Mouse (Mus musculus) urinary bladder, adult 2 months (tissue): ENCODE measurements around the gene Ssh1. TPM values are rescaled to one million over a fixed set of nuclear protein-coding genes. Genes with fewer than 3 reads are reported as not detected.

ENCODE experiments used
- DNase-seq: peaks from one replicate; pipeline ENCODE4 v3.0.0; 2022; ENCODE audit warnings: low spot score
- polyA plus RNA-seq: library from polyadenylated mRNA; depleted of rRNA; stranded (reverse); fragments of >200 nt; gene quantifications from 2 replicates; pipeline ENCODE4 v1.2.3, GENCODE M21; 2012

Gene Ssh1
- polyA plus RNA-seq, 1 experiment: 9.3 TPM

DNA sequence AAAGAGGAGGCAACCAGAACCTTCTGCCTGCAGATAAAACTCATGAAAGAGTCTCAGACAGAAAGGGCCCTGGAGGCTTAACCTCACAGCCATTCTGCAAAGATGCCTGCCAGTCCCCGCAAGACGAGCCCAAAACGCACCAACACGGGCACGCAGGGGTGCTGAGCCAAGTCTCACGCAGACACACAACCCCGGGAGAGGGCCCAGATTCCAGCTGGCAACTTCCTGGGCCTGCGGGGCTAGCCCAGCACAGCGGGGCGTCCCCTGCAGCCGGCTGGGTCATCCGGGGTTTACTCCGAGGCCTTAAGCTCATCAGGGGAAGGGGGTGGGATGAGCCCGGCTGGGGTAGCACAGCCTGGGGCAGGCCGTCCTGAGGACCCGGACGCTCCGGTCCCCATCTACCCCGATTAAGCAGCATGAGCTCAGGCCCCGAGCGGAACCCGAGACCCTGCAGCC, 635 bp downstream of the Ssh1 start:
- DNase-seq: peak; percentile 58

DNA sequence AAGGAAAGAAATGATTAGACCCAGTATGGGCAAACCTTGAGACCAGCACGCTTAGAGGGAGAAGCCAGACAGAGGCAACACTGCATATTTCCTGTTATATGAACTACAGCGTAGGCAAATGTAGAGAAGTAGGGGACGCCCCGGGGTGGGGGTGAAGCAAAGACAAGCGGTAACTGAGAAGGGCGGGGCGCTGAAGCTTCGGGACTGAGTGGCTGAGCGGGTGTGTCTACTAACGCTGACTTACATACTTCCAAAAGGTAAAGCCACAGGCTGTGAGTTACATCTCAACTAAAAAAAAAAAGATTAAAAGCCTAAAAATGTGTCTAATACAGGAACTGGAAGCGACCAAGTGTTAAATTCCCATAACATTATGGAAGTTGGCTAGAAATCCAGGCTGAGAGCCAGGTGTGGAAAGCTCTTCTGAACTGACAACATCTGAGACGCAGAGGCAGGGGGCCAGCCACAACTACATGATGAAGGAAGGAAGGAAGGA, 1.3 kb downstream of the Ssh1 start:
- no peak for DNase-seq

GRCm38 (mm10) chr5:113991141-113991540, 2.6 kb downstream of the Ssh1 start:
- DNase-seq: no peak

- DNase-seq: no peak
These were observed 3.1 kb downstream of the Ssh1 start for GRCm38 (mm10) chr5:113990593-113990992.

DNA sequence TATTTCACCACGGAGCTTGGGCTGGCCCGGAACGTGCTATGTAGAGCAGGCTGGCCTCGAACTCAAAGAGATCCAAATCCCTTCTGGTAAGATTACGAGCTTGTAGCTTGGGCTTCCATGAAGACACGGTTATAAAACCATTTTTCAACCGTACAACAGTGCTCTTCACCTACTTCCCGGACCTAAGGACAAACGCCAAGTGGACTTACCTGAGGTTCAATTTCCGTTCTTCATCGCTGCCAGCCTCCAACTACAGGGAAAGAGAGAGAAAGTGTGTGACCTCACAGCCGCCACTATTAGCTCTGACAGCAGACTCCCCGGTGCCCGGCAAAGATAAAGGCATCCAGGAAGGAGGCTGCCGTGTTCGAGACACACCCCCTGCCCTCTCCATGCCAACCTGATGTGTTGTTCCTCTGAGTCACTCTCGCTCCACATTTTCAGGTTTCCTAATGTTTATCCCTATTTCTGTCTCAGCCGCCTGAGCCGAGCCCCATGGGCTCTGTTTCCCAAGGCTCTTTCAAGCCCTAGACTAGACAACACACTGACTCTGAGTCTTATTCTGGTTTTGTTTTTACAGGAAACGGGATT, 4.2 kb downstream of the Ssh1 start:
- no peak for DNase-seq

DNA sequence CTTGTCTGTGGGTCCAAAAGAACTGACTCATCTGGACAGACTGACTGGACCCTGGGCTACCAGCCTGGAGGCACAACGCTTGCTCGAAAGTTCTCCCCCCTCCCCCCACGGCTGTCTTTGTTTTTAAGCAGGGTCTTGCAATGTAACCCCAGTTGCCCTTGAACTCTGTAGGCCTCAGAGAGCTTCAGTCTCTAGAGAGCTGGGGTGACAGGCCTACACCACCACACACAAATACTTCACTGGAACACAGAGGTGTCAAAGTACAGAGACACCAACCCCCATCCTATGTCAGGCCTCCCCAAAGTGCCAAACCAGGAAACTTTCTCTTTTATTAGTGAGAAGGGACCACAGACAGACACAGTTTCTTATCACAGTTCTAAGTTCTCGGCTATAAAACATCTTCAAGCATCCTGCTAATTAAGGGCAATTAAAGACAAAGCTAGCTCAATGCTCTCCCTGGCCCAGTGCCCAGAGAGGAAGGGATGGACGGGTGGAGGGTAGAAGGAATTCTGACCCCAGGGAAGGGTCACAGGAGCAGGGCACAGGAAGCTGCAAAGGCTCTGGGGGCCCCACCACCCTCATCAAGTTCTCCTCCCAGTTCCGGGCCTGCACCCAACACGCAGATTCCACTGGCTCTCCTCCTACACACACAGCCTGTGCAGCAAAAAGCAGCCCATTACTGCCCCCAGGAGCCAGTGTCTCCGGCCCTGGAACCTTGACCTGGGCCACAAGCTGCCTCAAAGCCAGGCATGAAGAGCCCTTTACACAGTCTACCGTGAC, 7.3 kb downstream of the Ssh1 start:
- no peak for DNase-seq

GRCm38 (mm10) chr5:113985737-113986136, 8.0 kb downstream of the Ssh1 start:
- DNase-seq: no peak

GRCm38 (mm10) chr5:113984025-113984740, 9.5 kb downstream of the Ssh1 start:
- DNase-seq: no peak

- DNase-seq: no peak
These were observed 10.2 kb downstream of the Ssh1 start for GRCm38 (mm10) chr5:113983541-113983940.

DNA sequence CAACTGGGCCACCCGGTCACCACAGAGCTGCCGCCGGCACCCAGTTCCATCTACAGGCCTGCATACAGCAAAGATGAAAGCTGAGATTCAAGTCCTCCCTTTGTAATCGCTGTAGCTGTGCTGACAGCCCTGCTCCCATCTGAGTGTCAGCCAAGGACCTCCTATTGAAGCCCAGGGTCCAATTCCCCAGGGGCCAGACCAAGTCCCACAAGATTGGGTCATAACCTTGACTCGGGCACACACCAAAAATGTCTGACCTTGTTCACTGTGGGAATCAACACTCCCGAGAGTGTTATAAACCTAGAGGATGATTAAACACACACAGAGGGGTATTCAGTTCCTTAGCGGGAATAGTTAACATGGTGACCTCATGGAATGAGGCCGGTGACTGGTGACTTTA, 11.9 kb downstream of the Ssh1 start:
- DNase-seq: no peak

GRCm38 (mm10) chr5:113981171-113981570, 12.5 kb downstream of the Ssh1 start:
- no peak for DNase-seq

GRCm38 (mm10) chr5:113980511-113980910, 13.2 kb downstream of the Ssh1 start:
- no peak for DNase-seq

DNA sequence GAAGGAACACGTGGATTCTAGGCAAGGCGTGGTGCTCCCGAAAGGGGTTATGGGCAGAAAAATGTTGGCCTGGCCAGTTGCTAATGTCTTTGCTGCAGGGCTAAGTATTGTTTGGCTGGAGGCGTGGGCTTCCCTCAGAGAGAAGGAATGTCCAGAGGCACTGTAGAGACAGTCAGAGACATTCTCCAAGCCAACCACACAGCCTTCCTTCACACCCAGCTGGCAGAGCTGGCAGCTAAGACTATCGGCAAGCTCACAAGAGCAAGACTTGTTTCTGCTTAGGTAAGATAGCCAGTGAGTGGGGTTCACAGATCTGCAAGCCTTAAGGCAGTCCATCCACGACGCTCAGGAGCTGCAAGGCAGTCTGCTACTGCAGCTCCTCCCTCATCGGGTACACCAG, 16.4 kb downstream of the Ssh1 start:
- no peak for DNase-seq

- no peak for DNase-seq
These were observed 17.1 kb downstream of the Ssh1 start for GRCm38 (mm10) chr5:113976597-113976996.

DNA sequence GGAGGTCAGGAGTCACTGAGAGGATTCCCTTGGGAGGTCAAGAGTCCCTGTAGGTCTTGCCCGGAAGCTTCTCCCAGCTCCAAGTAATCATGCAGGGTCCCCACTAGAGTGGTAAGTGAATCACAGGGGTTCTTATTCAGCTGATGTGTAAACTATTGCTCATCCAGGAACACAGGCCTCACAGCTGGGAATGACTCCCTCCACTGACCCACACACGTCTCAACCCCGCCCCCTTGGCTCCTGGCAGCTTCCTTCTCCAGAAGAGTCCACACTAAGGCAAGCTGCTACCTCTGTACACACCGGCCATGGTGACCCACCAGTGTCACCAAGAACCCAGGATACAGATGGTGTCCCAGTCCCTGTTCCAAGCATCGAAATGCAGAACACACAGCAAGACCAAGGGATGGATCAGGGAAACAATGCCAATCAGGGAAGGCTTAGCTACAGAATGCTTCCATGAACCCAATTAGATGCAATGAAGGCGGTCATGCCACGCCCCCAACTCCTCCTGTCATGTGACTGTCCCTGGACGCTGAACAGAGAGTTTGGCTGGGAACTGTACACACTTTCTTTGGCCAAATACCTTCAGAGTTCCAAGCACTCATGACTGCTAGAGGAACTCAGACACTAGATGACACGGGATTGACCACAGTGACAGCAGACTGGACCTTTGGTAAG, 18.0 kb downstream of the Ssh1 start:
- no peak for DNase-seq

DNA sequence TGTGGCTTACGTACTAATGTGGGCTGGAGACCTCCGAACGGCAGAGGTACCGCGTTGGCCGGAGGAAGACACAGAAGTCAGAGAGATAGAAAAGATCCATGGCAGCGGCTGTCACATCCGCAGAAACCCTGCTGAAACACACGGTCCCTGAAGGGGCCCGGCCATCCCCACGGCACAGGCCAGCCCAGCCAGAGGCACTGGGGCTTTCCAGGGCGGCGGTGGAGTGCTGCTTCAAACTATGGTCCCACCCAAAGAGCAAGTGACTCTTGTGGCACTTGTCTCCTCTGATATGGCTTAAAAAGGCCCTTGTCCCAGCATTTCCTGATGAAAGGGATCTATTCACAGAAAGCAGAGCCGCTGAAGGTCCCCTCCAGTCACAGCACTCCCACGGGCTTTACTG, 19.1 kb downstream of the Ssh1 start:
- DNase-seq: no peak

GRCm38 (mm10) chr5:113973790-113974189, 19.9 kb downstream of the Ssh1 start:
- no peak for DNase-seq

GRCm38 (mm10) chr5:113972589-113973515, 20.8 kb downstream of the Ssh1 start:
- no peak for DNase-seq

DNA sequence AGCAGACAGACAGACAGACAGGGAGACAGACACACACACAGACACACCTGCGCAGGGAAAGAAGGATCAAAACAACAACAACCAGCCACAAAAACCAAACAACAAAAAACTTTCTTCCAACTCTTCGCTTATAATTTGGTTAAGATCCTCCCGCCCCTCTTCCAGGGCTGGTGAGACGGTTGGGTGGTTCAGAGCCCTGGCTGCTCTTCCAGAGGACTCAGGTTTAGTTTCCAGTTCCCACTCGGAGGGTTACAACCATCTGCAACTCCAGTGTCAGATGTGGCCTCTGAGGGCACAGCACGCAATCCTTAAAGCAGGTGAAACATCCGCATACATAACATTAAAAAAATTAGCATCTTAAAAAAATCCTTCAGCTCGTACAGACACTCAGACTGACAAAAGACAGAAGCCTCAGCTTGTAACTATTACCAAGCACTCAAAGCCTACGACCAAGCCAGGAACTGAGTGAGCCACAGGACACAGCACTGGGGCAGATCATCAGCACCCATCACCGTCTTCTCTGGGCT, 22.2 kb downstream of the Ssh1 start:
- no peak for DNase-seq

DNA sequence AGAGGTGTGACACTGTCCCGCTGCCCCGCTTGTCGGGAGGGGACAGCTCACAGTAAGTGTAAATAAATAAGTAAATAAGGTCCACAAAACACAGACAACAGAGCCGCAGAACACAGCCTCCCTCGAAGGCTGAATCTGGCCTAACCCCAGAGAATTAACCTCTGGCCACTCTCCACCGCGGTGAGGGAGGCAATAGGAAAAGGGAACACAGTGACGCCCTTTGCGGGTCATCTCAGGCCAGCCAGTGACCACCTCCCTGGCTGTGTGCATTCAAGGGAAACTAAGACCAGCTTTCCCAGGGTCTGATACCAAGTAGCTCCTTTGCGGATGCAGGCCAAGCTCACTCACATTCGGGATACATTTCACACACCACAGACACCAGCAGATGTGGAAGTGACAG, 25.3 kb downstream of the Ssh1 start:
- DNase-seq: no peak
